Mouse (Mus musculus) liver, embryonic 13.5 days (tissue): ENCODE data around the gene Crip2. TPM values are rescaled to one million over a fixed set of nuclear protein-coding genes. Genes with fewer than 3 reads are reported as not detected.
A peak's percentile ranks its signal among the peaks of the same experiment; 100 is the strongest.

Experiments
- ATAC-seq: fragments of 200-750 bp; cut with Nextera tagmentation; 2 replicates; pipeline ENCODE4 v1.8.0; 2017; ENCODE audit warnings: low read depth, mild to moderate bottlenecking, moderate number of reproducible peaks, moderate library complexity
- DNase-seq: peaks from one replicate; pipeline ENCODE4 v3.0.0; 2022
- H3K27ac ChIP-seq: fragments of 300-500 bp; sonication (generic); 2 replicates; pipeline ENCODE4 v1.5.1; 2015; ENCODE audit warnings: moderate library complexity, mild to moderate bottlenecking, inconsistent platforms
- H3K27me3 ChIP-seq: fragments of 300-500 bp; sonication (generic); 2 replicates; pipeline ENCODE4 v1.6.1; 2015; ENCODE audit warnings: mild to moderate bottlenecking, inconsistent platforms
- H3K36me3 ChIP-seq: fragments of 300-500 bp; sonication (generic); 2 replicates; pipeline ENCODE4 v1.6.1; 2015; ENCODE audit warnings: mild to moderate bottlenecking, inconsistent platforms
- H3K4me1 ChIP-seq: fragments of 300-500 bp; sonication (generic); replicated peaks from 2 replicates; pipeline ENCODE4 v1.6.1; 2015; ENCODE audit warnings: inconsistent platforms
- H3K4me2 ChIP-seq: fragments of 300-500 bp; sonication (generic); 2 replicates; pipeline ENCODE4 v1.6.1; 2015; ENCODE audit warnings: inconsistent platforms, mild to moderate bottlenecking, moderate library complexity
- H3K4me3 ChIP-seq: fragments of 300-500 bp; sonication (generic); replicated peaks from 2 replicates; pipeline ENCODE4 v1.5.1; 2015; ENCODE audit warnings: mild to moderate bottlenecking, inconsistent platforms
- H3K9ac ChIP-seq: fragments of 300-500 bp; sonication (generic); 2 replicates; pipeline ENCODE4 v1.6.1; 2015; ENCODE audit warnings: mild to moderate bottlenecking, inconsistent platforms
- H3K9me3 ChIP-seq: fragments of 300-500 bp; sonication (generic); replicated peaks from 2 replicates; pipeline ENCODE4 v1.6.1; 2016; ENCODE audit warnings: inconsistent platforms
- WGBS: fragments of 180-500 bp; shearing (Covaris S2); methylation state at CpG from one replicate; pipeline ENCODE4 v1.1.7; 2015; ENCODE audit not compliant: insufficient replicate concordance; 5-methylcytosine and 5-hydroxymethylcytosine counted together
- polyA plus RNA-seq: library from polyadenylated mRNA; unstranded; fragments of >200 nt; fragmentation: Nextera tagmentation; extraction: Ambion mirVana; gene quantifications from 2 replicates; pipeline ENCODE4 v1.2.1, GENCODE M21; 2015

Gene Crip2
- polyA plus RNA-seq, 1 experiment from 2014 or later = 47.9 TPM

DNA sequence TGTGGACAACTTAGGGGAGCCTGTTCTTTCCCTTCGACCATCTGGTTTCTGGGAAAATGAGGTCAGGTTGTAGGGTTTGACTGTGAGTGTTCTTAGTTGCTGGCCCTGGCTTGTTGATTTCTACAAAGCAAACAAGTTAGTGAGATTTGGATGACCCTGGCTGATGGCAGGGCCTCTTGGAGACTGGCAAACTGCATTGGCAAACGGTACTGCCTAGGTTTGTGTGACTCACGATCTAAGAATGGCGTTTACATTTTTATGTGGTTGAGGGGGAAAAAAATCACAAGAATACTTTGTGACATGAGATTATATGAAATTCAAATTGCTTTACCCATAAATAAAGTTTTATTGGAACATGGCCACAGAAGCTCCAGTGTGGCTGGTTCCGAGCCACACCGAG, 33.6 kb upstream of the Crip2 start:
- DNase-seq (no peak), ATAC-seq (no peak)
- Histone ChIP-seq H3K9ac (peak overlapping the region; percentile 65), H3K9me3 (no peaks in the 10 kb centered on the region), H3K4me1 (peaks cover 95% of the 10 kb centered on the region), H3K4me3 (no peak overlapping the region), H3K27me3 (no peaks in the 10 kb centered on the region), H3K36me3 (peaks cover 18% of the 10 kb centered on the region), H3K4me2 (peak overlapping the region; percentile 46; the same call in 1 of the 2 replicates), H3K27ac (peak overlapping the region; percentile 91)
- WGBS = 81% methylated on average over 6 of the region's 6 CpGs

DNA sequence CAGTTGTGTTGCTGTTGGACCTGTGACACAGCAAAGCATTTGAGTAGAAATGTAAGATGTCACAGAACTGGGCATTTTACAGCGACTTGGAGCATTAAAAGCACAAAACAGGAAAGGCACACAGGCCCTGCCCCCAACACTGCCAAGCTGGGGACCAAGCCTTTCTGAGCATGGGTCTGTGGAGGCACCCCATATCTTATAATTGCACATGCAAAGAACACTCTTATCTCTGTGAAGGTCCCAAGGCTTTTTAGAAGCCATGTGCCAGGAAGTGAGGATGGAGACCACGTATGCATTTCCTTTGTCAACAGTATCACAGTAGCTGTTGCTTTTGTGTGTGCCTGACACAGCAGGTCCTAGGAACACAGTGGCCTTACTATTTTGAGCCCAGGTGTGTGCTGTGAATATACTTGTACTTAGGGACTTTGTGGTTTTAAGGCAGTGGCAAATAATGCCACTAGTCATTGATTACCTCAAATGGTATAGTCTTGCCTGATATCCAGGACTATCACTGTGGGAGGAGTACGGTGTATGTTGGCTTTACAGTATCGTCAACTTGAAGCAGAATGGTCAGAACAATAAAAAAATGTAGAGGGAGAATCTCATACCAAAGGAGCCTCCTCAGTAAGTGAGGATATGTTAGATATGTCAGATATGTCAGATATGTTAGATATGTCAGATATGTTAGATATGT, 32.5 kb upstream of the Crip2 start:
- Histone ChIP-seq H3K27me3 (no peaks in the 10 kb centered on the region), H3K27ac (peak overlapping the region; percentile 91), H3K4me1 (peaks cover 92% of the 10 kb centered on the region), H3K4me2 (peak overlapping the region; percentile 46), H3K9ac (peak overlapping the region; percentile 65), H3K4me3 (peak overlapping the region; percentile 12; the same call in 1 of the 2 replicates), H3K9me3 (no peaks in the 10 kb centered on the region), H3K36me3 (peaks cover 29% of the 10 kb centered on the region)
- WGBS = 14% methylated on average over 4 of the region's 4 CpGs
- DNase-seq (peak; percentile 73), ATAC-seq (peak; percentile 95)

DNA sequence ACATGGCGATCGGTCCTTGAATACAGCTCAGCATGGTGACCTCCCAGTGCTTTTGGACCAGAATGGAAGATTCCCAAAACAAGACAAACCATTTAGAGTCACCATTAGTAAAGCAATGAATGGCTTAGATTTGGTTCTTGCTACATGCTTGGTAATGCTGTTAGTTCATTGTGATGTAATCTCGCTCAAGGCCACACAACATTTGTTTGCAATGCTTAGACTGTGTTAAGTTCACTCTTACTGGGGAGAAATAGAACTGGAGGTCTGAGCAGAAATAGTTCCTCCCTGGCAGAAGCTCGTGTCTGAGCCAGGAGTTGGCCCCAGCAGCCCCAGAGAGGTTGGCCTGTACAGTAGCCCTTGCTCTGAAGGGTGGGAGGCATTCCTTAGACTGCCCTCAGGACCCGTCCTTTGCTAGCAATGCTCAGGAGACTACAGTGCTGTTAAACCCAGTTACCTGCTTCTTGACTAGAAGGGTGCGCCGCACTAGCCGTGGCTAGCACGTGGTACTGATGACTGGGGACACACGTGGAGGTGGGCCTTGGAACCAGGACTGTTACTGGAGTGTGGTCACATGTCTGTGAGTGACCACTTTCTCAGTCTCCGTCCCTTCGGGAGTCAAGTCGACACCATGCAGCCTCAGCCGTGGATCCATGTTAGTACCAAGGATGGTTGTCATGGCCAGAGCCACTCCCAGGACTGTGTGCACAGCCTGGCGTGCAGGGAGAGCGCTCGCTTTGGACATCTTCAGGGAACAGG, 31.3 kb upstream of the Crip2 start:
- 88% methylated on average over 17 of the region's 17 CpGs for WGBS
- H3K9me3 ChIP-seq = no peaks in the 10 kb centered on the region
- H3K36me3 ChIP-seq = peaks cover 33% of the 10 kb centered on the region
- no peaks in the 10 kb centered on the region for H3K27me3 ChIP-seq
- DNase-seq (no peak), ATAC-seq (no peak)
- H3K4me3 ChIP-seq = no peak overlapping the region
- no peak overlapping the region; the same call in 1 of the 2 replicates for H3K4me2 ChIP-seq
- H3K27ac ChIP-seq = peak overlapping the region; percentile 91
- peaks cover 90% of the 10 kb centered on the region for H3K4me1 ChIP-seq
- peak overlapping the region; percentile 14; the same call in 1 of the 2 replicates for H3K9ac ChIP-seq

DNA sequence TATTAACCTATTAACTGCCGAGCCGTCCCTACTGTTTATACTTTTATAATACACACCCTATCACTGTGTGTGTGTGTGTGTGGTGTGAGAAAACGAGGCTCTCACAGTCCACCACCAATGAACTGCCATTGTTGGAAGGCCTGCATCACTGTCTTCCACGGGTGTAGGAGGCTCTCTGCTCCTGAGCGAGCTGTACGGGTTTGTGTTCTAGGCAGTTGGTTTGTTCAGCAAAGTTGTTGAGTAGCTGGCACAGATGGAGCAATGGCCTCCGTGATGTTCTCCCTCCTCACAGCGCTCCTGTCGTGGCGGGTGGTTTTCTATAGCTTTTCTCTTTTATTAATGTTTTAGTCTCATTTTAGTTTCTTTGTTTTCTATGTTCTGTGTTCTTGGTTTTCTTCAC, 30.2 kb upstream of the Crip2 start:
- Histone ChIP-seq H3K4me1 (peaks cover 79% of the 10 kb centered on the region), H3K27ac (peak overlapping the region; percentile 91; the same call in 1 of the 2 replicates), H3K4me3 (no peak overlapping the region), H3K36me3 (peaks cover 44% of the 10 kb centered on the region), H3K27me3 (no peaks in the 10 kb centered on the region), H3K9ac (no peak overlapping the region), H3K4me2 (no peak overlapping the region), H3K9me3 (no peaks in the 10 kb centered on the region)
- WGBS = 81% methylated on average over 10 of the region's 10 CpGs
- ATAC-seq (no peak), DNase-seq (no peak)

DNA sequence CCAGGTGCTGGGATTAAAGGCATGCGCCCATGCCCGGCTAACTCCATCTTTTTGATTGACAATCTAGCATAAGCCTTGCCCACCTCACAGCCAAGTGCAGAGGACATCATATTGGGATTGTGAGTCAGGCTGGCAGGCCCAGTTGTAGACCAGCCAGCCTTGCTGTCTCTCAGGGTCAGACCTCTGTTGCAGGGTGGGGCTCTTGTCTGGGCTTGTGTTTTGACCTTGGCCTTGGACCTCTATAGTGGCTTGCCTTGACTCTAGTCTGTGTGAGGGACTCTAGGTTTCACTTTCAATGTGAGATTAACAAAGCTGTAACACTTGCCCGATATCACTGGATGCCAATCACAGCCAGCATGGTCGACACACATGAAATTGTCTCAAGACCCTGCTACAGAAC, 25.9 kb upstream of the Crip2 start:
- Histone ChIP-seq H3K4me3 (no peak overlapping the region), H3K9me3 (no peaks in the 10 kb centered on the region), H3K9ac (no peak overlapping the region), H3K27me3 (no peaks in the 10 kb centered on the region), H3K4me1 (peaks cover 42% of the 10 kb centered on the region), H3K36me3 (peaks cover 71% of the 10 kb centered on the region), H3K4me2 (no peak overlapping the region), H3K27ac (no peak overlapping the region)
- ATAC-seq (no peak), DNase-seq (no peak)
- 84% methylated on average over 4 of the region's 4 CpGs for WGBS

DNA sequence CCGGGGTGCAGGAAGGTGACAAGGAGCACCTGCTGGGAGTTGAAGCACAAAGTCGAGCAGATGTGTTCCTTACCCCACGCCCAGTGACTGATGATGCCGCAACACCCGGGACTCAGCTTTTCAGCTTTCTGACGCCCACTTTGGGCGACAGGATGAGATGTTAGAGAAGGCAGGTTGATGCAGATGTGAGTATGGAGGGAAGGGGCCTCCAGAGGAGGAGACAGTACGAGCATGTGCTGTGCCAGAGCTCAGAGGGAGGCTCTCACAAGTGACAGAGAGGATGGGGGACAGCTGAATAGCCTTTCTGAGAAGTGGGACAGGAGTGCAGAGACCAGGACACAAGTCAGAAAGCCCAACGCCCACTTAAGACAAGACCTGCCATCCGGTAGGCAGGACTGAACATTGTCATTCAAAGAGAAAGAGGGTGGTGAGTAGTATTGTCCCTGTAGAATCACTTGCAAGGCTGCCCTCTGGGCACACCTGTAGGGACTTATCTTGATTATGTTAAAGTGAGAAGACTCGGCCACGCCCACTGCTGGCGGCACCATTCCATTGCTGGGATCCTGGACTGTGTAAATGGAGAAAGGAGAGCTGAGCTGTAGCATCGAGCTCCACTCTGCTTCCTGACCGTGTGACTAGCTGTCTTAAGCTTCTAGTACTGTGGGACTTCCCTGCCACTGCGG, 25.0 kb upstream of the Crip2 start:
- H3K27me3 ChIP-seq = no peaks in the 10 kb centered on the region
- peaks cover 75% of the 10 kb centered on the region for H3K36me3 ChIP-seq
- no peak overlapping the region for H3K4me3 ChIP-seq
- H3K9ac ChIP-seq = no peak overlapping the region
- H3K9me3 ChIP-seq = no peaks in the 10 kb centered on the region
- H3K4me1 ChIP-seq = peaks cover 34% of the 10 kb centered on the region
- 78% methylated on average over 16 of the region's 16 CpGs for WGBS
- ATAC-seq (no peak), DNase-seq (no peak)
- no peak overlapping the region for H3K4me2 ChIP-seq
- no peak overlapping the region for H3K27ac ChIP-seq

DNA sequence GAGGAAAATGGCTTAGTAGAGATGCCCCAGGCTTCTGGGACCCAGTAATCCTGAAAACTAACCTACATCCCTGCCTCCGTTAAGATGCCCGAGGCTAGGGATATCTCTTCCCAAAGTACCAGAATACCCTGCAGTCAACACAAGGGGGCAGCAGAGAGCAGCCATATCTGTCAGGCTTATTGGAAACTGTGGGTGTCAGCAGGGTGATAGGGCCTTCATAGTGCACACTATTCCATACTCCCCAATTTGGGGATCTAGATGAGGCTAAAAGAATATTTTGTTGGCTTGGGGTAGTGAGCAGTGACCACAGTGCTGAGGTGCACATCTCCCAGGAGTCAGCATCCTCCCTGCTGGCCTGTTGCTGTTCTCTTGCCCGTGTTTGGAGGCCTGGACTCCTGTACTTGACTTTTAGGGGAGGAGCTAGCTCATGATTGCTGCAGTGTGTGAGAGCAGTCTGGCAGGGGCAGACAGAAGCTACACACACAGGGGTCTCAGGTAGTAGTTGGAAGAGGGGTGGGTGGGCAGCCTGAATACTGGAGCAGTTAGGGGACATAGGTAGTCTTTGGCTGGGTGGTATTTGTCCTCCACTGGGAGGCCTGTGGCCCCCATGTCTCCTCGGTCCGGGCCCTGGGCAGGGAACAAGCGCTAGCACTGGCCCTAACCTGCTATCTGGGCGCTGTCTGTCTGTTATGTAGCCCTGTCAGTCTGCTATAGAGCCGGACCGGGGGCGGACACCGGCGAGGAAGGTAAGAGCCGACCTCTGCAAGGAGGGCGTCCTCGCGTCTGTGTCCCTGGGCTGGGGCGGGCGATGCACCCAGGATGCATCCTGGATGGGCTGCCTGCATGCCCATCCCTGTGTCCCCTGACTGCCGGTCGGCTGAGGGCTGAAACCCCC, 20.3 kb upstream of the Crip2 start:
- peak; percentile 41 for ATAC-seq
- peak; percentile 65 for DNase-seq
- 86% methylated on average over 20 of the region's 20 CpGs for WGBS
- Histone ChIP-seq H3K36me3 (peaks cover 88% of the 10 kb centered on the region), H3K4me3 (no peak overlapping the region), H3K9ac (no peak overlapping the region), H3K27ac (no peak overlapping the region), H3K4me2 (no peak overlapping the region), H3K27me3 (no peaks in the 10 kb centered on the region), H3K9me3 (no peaks in the 10 kb centered on the region), H3K4me1 (0 out of 2 replicates have a peak, but pooled peaks cover 8% of the 10 kb centered on the region)

DNA sequence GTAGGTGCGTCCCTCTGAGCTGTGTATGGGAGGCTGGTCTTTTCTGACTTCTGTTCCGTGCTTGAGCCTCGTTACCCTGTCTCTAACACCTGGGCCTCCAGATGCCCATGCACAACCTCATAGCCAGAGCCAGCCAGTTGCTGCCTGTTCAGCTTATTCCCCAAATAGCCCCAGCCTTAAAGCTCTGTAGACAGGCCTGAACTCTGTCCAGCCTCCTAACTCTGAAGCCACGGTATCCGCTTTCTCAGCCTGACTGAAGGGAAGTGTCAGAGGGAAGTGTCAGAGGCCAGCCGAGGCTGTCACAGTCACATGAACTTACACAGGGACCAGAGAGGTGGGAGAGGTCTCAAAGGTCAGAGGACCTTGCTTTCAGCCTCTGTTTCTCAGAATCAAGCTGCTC, 15.3 kb upstream of the Crip2 start:
- DNase-seq = no peak
- peak overlapping the region; percentile 47 for H3K27ac ChIP-seq
- H3K36me3 ChIP-seq = peaks cover 99% of the 10 kb centered on the region
- 74% methylated on average over 6 of the region's 6 CpGs for WGBS
- H3K27me3 ChIP-seq = no peaks in the 10 kb centered on the region
- no peak overlapping the region for H3K4me2 ChIP-seq
- H3K9me3 ChIP-seq = no peaks in the 10 kb centered on the region
- 0 out of 2 replicates have a peak, but pooled peaks have one; percentile 20 for ATAC-seq
- H3K4me1 ChIP-seq = 0 out of 2 replicates have a peak, but pooled peaks cover 6% of the 10 kb centered on the region
- no peak overlapping the region for H3K4me3 ChIP-seq
- H3K9ac ChIP-seq = no peak overlapping the region

DNA sequence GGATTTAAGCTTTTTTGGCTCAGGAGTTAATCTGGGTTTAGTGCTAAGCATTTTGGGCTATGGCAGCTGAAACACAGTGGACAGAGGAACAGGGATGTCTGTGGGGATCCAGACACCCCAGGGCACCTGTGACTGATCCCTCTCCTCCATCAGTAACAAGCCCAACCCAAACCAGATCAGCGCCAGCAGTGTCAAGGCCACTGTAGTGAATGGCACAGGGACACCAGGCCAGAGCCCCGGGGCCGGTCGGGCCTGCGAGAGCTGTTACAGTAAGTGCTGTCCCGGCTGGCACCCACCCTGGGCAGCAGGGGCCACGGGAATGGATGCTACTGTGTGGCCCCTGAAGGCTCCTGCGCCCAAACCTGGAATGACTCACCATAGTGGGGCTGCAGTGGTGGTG, 9.3 kb upstream of the Crip2 start:
- DNase-seq = no peak
- H3K27ac ChIP-seq = no peak overlapping the region
- H3K9me3 ChIP-seq = no peaks in the 10 kb centered on the region
- H3K36me3 ChIP-seq = peaks cover 100% of the 10 kb centered on the region
- WGBS = 90% methylated on average over 8 of the region's 8 CpGs
- no peak overlapping the region for H3K9ac ChIP-seq
- no peak overlapping the region for H3K4me3 ChIP-seq
- H3K4me2 ChIP-seq = no peak overlapping the region
- no peaks in the 10 kb centered on the region for H3K27me3 ChIP-seq
- ATAC-seq = no peak
- H3K4me1 ChIP-seq = peaks cover 7% of the 10 kb centered on the region; the same call in 1 of the 2 replicates

DNA sequence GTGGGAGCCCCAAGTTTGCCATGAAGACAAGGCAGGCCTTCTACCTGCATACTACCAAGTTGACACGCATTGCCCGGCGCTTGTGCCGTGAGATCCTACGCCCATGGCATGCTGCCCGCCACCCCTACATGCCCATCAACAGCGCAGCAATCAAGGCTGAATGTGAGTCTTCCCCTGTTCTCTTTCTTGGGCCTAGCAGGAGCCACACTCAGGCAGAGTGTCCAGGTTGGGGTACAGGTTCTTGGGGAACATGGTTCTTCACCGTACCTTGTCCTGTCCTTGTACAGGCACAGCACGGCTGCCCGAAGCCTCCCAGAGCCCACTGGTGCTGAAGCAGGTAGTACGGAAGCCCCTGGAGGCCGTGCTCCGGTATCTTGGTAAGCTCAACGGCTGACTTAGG, 8.4 kb upstream of the Crip2 start:
- ATAC-seq = no peak
- peaks cover 100% of the 10 kb centered on the region for H3K36me3 ChIP-seq
- 92% methylated on average over 14 of the region's 14 CpGs for WGBS
- no peak for DNase-seq
- no peaks in the 10 kb centered on the region for H3K27me3 ChIP-seq
- H3K27ac ChIP-seq = no peak overlapping the region
- H3K9ac ChIP-seq = no peak overlapping the region
- peaks cover 7% of the 10 kb centered on the region; the same call in 1 of the 2 replicates for H3K4me1 ChIP-seq
- H3K4me3 ChIP-seq = no peak overlapping the region
- no peaks in the 10 kb centered on the region for H3K9me3 ChIP-seq
- no peak overlapping the region for H3K4me2 ChIP-seq
